Mouse (Mus musculus): ENCODE results near the gene Atp2b1. TPM values are rescaled to one million over a fixed set of nuclear protein-coding genes. Genes with fewer than 3 reads are reported as not detected.

Atp2b1 gene
- polyA plus RNA-seq, 1 experiment from 2014 or later, result 202 TPM

- no peaks in the 10 kb centered on the region for H3K9me3 ChIP-seq (ENCODE audit: control insufficient read depth, low read length)
- no peak overlapping the region for H3K9ac ChIP-seq (ENCODE audit: low read length)
- no peak overlapping the region for H3K27ac ChIP-seq (ENCODE audit: low read length)
- no peak overlapping the region for H3K4me2 ChIP-seq (ENCODE audit: low read depth, low read length)
- no peaks in the 10 kb centered on the region for H3K27me3 ChIP-seq (ENCODE audit: control insufficient read depth, insufficient read depth, low read depth, low read length)
- H3K4me3 ChIP-seq (ENCODE audit: low read length), result no peak overlapping the region
- WGBS, result 68% methylated on average over 17 of the region's 17 CpGs
- ATAC-seq (ENCODE audit: low read depth), result peak; percentile 41
- H3K4me1 ChIP-seq (replicated peaks; ENCODE audit: control insufficient read depth, insufficient read depth, low read length), result peaks cover 28% of the 10 kb centered on the region
- no peaks in the 10 kb centered on the region for H3K36me3 ChIP-seq (ENCODE audit: control insufficient read depth, insufficient read depth, low read length)
Observed at GRCm38 (mm10) chr10:98951286-98952270, 37.4 kb downstream of the Atp2b1 start.

DNA sequence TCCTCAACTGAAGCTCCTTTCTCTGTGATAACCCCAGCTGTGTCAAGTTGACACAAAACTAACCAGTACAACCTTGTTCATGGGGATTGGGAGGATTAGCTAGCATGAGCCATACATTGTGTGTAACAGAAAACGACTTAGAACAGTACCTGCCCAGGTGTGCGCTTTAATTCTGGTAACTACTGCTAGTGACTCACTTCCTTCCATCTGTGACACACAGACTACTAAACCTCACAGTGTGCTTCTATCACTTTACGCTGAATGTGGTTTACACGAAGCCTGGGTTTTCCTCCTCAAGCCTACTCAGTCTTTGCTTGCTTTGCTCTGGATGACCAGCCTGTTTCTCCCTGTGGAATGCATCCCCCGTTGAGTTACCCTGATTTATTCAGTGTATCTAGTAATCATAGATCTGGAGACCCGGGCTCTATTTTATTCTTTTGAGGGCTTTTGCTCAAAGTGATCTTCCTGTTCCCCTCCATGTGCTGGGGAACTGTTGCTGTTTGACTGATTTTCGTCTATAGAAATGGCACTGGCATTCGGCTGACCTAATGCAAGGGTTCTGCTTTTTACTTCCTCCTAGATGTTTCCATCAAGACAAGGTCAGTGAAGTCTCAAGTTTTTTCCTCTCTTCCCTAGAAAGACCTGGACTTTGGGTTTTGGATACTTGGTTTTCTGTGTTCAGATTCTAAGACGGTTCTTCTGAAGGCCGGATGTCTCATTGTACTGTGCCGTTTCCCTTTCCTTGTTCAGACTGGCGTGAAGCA, 40.2 kb downstream of the Atp2b1 start:
- H3K4me2 ChIP-seq (ENCODE audit: low read depth, low read length), result no peak overlapping the region
- 78% methylated on average over 12 of the region's 12 CpGs for WGBS
- H3K9me3 ChIP-seq (ENCODE audit: control insufficient read depth, low read length), result no peaks in the 10 kb centered on the region
- ATAC-seq (ENCODE audit: low read depth), result no peak
- H3K4me1 ChIP-seq (replicated peaks; ENCODE audit: control insufficient read depth, insufficient read depth, low read length), result peaks cover 22% of the 10 kb centered on the region
- H3K27me3 ChIP-seq (ENCODE audit: control insufficient read depth, insufficient read depth, low read depth, low read length), result no peaks in the 10 kb centered on the region
- H3K27ac ChIP-seq (ENCODE audit: low read length), result no peak overlapping the region
- no peak overlapping the region for H3K4me3 ChIP-seq (ENCODE audit: low read length)
- H3K9ac ChIP-seq (ENCODE audit: low read length), result no peak overlapping the region
- H3K36me3 ChIP-seq (ENCODE audit: control insufficient read depth, insufficient read depth, low read length), result no peaks in the 10 kb centered on the region

GRCm38 (mm10) chr10:98956124-98956523, 41.9 kb downstream of the Atp2b1 start:
- ATAC-seq (ENCODE audit: low read depth), result no peak
- 96% methylated on average over 3 of the region's 3 CpGs for WGBS

DNA sequence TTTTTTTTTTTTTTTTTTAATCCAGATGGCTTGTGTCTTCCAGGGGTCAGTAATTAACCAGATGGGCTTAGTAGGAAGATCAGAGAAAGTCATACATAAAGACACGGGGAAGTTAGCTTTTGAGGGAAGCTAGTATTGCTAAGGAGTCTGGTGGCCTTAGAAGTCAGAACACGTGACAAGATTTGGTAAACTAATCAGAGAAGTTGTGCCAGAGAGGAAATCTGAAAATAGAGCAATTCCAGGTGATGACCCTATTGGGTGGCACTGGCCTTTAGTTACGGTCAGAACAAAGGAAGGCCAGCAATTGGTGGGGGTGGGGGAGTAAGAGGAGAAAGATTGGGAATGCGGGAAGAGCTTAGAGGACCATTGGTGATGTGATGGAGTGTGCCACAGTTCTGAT, 44.5 kb downstream of the Atp2b1 start:
- Histone ChIP-seq H3K27me3 (ENCODE audit: control insufficient read depth, insufficient read depth, low read depth, low read length) (no peaks in the 10 kb centered on the region), H3K36me3 (ENCODE audit: control insufficient read depth, insufficient read depth, low read length) (no peaks in the 10 kb centered on the region), H3K9ac (ENCODE audit: low read length) (no peak overlapping the region), H3K9me3 (ENCODE audit: control insufficient read depth, low read length) (no peaks in the 10 kb centered on the region), H3K27ac (ENCODE audit: low read length) (no peak overlapping the region), H3K4me1 (replicated peaks; ENCODE audit: control insufficient read depth, insufficient read depth, low read length) (peaks cover 13% of the 10 kb centered on the region), H3K4me3 (ENCODE audit: low read length) (no peak overlapping the region), H3K4me2 (ENCODE audit: low read depth, low read length) (no peak overlapping the region)
- WGBS, result 52% methylated on average over 4 of the region's 4 CpGs
- no peak for ATAC-seq (ENCODE audit: low read depth)

More at GRCm38 (mm10) chr10:98956124-98956523, 41.9 kb downstream of the Atp2b1 start:
- H3K4me1 ChIP-seq (replicated peaks; ENCODE audit: control insufficient read depth, insufficient read depth, low read length), result peaks cover 18% of the 10 kb centered on the region
- H3K27ac ChIP-seq (ENCODE audit: low read length), result no peak overlapping the region
- no peaks in the 10 kb centered on the region for H3K36me3 ChIP-seq (ENCODE audit: control insufficient read depth, insufficient read depth, low read length)
- H3K4me3 ChIP-seq (ENCODE audit: low read length), result no peak overlapping the region
- H3K27me3 ChIP-seq (ENCODE audit: control insufficient read depth, insufficient read depth, low read depth, low read length), result no peaks in the 10 kb centered on the region
- no peak overlapping the region for H3K4me2 ChIP-seq (ENCODE audit: low read depth, low read length)
- H3K9me3 ChIP-seq (ENCODE audit: control insufficient read depth, low read length), result no peaks in the 10 kb centered on the region
- H3K9ac ChIP-seq (ENCODE audit: low read length), result no peak overlapping the region

DNA sequence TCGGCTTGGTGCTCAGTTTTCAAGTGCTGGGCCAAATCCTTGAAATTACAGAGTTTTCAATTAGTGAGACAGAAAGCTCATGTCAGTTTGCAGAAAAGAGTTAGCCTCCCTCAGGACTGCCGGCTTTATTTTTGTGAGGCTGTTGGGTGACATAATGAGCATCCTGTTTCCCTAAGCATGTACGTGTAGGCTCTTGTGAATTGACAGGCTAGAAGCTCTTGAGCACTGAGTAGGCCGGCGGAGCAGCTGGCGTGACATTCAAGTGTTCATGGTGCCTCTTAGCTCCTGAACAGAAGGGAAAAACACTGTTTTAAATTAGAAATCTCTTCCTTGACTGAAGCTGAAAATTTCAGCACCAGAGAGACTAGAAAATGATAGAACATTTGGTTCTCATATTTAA, 45.2 kb downstream of the Atp2b1 start:
- ATAC-seq (ENCODE audit: low read depth), result no peak
- WGBS, result 40% methylated on average over 6 of the region's 6 CpGs
- no peak overlapping the region for H3K9ac ChIP-seq (ENCODE audit: low read length)

GRCm38 (mm10) chr10:98960911-98961310, 46.7 kb downstream of the Atp2b1 start:
- H3K9ac ChIP-seq (ENCODE audit: low read length), result no peak overlapping the region
- no peaks in the 10 kb centered on the region for H3K27me3 ChIP-seq (ENCODE audit: control insufficient read depth, insufficient read depth, low read depth, low read length)
- peak; percentile 71; the same call in 1 of the 2 replicates for ATAC-seq (ENCODE audit: low read depth)
- no peak overlapping the region for H3K27ac ChIP-seq (ENCODE audit: low read length)
- no peaks in the 10 kb centered on the region for H3K9me3 ChIP-seq (ENCODE audit: control insufficient read depth, low read length)
- no peak overlapping the region for H3K4me3 ChIP-seq (ENCODE audit: low read length)
- whole genome bisulfite sequencing, result 42% methylated on average over 5 of the region's 5 CpGs
- no peak overlapping the region for H3K4me2 ChIP-seq (ENCODE audit: low read depth, low read length)
- peaks cover 10% of the 10 kb centered on the region for H3K4me1 ChIP-seq (replicated peaks; ENCODE audit: control insufficient read depth, insufficient read depth, low read length)
- no peaks in the 10 kb centered on the region for H3K36me3 ChIP-seq (ENCODE audit: control insufficient read depth, insufficient read depth, low read length)

More for the DNA sequence above, 45.2 kb downstream of the Atp2b1 start:
- Histone ChIP-seq H3K9me3 (ENCODE audit: control insufficient read depth, low read length) (no peaks in the 10 kb centered on the region), H3K4me3 (ENCODE audit: low read length) (no peak overlapping the region), H3K27ac (ENCODE audit: low read length) (no peak overlapping the region), H3K27me3 (ENCODE audit: control insufficient read depth, insufficient read depth, low read depth, low read length) (no peaks in the 10 kb centered on the region), H3K4me2 (ENCODE audit: low read depth, low read length) (no peak overlapping the region), H3K36me3 (ENCODE audit: control insufficient read depth, insufficient read depth, low read length) (no peaks in the 10 kb centered on the region), H3K4me1 (replicated peaks; ENCODE audit: control insufficient read depth, insufficient read depth, low read length) (peaks cover 13% of the 10 kb centered on the region)

DNA sequence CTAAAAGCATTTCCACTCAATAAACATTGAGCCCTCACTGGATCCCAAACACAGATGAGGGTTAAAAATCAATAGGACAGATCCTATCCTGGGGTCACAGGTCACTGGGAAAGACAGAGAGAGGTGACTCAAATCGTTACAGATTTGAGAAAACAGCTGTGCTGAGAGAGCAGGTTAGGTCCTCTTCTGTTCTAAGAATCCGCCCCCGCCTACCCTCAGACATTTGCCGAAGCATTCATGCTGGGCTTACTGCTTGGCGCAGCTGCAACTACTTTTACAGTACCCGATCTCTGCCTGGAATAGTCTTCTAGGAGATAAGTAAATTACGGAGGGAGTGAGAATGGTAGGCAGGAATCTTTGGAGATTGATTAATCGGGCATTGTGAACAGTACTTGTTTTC, 47.9 kb downstream of the Atp2b1 start:
- no peak overlapping the region for H3K27ac ChIP-seq (ENCODE audit: low read length)
- WGBS, result 77% methylated on average over 8 of the region's 8 CpGs
- no peaks in the 10 kb centered on the region for H3K36me3 ChIP-seq (ENCODE audit: control insufficient read depth, insufficient read depth, low read length)
- no peaks in the 10 kb centered on the region for H3K9me3 ChIP-seq (ENCODE audit: control insufficient read depth, low read length)
- no peak overlapping the region for H3K4me3 ChIP-seq (ENCODE audit: low read length)
- H3K27me3 ChIP-seq (ENCODE audit: control insufficient read depth, insufficient read depth, low read depth, low read length), result no peaks in the 10 kb centered on the region
- no peak overlapping the region for H3K4me2 ChIP-seq (ENCODE audit: low read depth, low read length)
- peaks cover 18% of the 10 kb centered on the region for H3K4me1 ChIP-seq (replicated peaks; ENCODE audit: control insufficient read depth, insufficient read depth, low read length)
- no peak for ATAC-seq (ENCODE audit: low read depth)
- H3K9ac ChIP-seq (ENCODE audit: low read length), result no peak overlapping the region

GRCm38 (mm10) chr10:98966407-98967215, 52.4 kb downstream of the Atp2b1 start:
- Histone ChIP-seq H3K27ac (ENCODE audit: low read length) (no peak overlapping the region), H3K9ac (ENCODE audit: low read length) (no peak overlapping the region), H3K4me3 (ENCODE audit: low read length) (no peak overlapping the region), H3K9me3 (ENCODE audit: control insufficient read depth, low read length) (no peaks in the 10 kb centered on the region), H3K27me3 (ENCODE audit: control insufficient read depth, insufficient read depth, low read depth, low read length) (no peaks in the 10 kb centered on the region), H3K4me1 (replicated peaks; ENCODE audit: control insufficient read depth, insufficient read depth, low read length) (peaks cover 11% of the 10 kb centered on the region), H3K36me3 (ENCODE audit: control insufficient read depth, insufficient read depth, low read length) (peaks cover 11% of the 10 kb centered on the region), H3K4me2 (ENCODE audit: low read depth, low read length) (no peak overlapping the region)
- WGBS, result 41% methylated on average over 13 of the region's 13 CpGs
- peak; percentile 92 for ATAC-seq (ENCODE audit: low read depth)

Measured in lung, embryonic 16.5 days (tissue).